Mouse (Mus musculus): ENCODE results near the gene Slc7a11.
"Not testable (repeated sequence)": the region's sequence is repeated elsewhere in the genome, so short reads cannot be mapped to it uniquely, and the experiment has no call there.

Gene Slc7a11

DNA sequence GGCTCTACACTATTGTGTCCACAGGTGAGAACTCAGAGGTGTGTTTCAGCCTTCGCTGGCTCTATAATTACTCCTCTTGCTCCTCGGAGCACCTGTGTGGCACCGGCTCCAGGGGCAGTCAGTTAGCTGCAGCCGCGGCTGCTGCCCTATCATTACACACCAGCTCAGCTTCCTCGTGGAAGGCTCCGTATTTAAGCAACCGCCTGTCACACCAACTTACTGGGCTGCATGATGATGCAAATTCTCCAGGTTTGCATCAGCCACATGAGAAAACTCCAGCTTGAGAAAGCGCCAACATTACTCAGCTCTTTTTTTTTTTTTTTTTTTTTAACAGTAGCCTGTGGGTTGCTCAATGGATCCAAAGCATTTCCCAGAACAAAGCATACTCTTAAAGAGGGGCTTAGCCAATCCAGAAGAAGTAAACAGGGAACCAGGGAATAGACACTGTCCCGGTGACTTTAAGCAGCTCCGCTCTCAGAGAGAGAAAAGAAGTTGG, at the start of gene Slc7a11:
Gene Slc7a11 (minus strand): TSS at position 194 of the 496 bp plus-strand sequence.
- DNase-seq (ENCODE audit: low read depth, low spot score): peak; percentile 64

DNA sequence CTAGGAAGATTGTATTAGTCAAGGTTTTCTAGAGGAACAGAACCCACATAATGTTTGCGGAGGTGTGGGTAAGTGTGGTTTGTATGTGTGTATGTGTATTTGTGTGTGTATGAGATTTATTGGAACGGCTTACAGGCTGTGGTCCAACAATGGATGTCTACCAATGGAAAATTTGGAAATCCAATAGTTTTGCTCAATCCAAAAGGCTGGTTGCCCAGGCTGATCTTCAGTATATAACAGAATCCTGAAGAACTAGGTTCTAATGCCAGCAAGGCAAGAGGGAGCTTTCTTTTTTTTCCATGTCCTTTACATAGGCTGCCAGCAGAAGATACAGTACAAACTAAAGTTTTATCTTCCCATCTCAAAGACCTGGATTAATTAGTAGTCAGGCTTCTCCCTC, 48.3 kb upstream of the Slc7a11 start:
- DNase-seq (ENCODE audit: low read depth, low spot score): no peak

GRCm38 (mm10) chr3:50484076-50484475, 40.7 kb upstream of the Slc7a11 start:
- peak; percentile 47 for DNase-seq (ENCODE audit: low read depth, low spot score)

- DNase-seq (ENCODE audit: low read depth, low spot score): no peak
Measured at GRCm38 (mm10) chr3:50462223-50462622, 18.8 kb upstream of the Slc7a11 start.

DNA sequence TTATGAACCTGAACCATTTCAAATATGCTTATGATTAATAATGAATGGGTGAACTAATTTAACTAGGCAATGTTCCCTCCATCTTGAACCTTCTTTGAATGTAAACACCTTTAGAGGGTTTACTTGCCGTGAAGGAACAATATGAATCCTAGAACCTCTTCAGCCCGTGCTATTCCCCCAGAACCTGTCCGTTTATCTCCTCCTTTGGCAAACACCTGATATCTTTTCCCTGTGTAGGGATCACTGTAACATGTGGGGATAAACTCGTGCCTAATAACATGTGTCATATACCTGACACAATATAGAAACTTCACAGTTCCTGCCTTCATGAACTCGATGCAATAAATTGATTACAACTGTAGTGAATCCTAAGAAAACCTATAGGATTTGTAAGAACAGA, 13.7 kb upstream of the Slc7a11 start:
- no peak for DNase-seq (ENCODE audit: low read depth, low spot score)

DNA sequence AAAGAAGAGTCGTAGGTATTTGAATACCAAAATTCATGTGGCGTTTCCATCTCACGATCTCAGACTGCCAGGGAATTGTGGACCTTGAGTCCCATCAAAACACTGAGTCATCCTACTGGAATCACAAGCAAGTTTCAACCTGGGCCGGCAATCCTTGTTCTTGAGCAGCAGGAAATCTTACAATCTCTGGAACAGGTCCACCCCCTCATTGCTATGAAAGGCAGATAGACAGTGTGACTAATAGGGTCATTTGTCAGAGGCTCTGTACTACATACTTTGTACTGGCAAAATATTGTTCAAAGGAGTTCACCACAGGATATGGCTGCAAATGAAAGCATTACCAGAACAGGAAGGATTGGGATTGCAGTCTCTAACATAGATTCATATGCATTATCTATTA, 13.2 kb upstream of the Slc7a11 start:
- DNase-seq (ENCODE audit: low read depth, low spot score): no peak

DNA sequence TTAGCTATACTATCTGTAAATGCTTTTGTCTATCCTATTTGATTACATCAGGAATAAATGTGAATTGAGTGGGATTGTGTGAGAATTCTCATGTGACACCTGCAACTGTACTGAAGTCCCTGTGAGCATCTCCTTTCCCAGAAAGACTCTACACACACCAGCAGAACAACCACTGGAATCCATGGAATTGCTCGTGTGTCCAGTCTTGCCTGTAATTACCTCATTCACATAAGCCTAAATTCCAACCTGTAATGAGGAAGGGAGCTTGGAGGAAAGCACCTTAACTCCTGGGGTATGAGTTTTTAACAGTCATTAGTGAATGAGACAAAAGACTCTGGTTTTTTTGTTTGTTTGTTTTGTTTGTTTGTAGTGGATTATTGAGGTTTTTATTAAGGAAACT, 12.6 kb upstream of the Slc7a11 start:
- DNase-seq (ENCODE audit: low read depth, low spot score): no peak

- DNase-seq (ENCODE audit: low read depth, low spot score): no peak
Measured at GRCm38 (mm10) chr3:50445050-50445775, 1.8 kb upstream of the Slc7a11 start.

DNA sequence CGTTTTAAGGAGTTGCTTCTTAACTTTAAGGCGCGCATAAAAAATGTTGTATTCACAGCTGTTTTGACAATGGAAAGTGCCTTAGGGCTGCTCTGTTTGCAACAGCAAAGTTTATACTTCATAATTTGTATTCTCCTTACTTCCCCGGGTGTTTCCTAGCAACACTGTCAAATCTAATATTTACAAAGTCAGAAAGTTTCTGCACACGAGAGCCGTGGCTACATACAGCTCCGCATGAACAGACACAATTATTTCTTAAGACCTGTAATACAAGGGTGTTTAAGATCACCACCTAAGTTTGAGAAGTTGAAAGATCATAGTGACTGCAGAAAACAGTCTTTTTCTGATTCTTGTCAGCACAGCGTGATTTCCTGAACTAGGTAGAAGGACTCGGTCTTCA, 528 bp upstream of the Slc7a11 start:
- DNase-seq (ENCODE audit: low read depth, low spot score): no peak

DNA sequence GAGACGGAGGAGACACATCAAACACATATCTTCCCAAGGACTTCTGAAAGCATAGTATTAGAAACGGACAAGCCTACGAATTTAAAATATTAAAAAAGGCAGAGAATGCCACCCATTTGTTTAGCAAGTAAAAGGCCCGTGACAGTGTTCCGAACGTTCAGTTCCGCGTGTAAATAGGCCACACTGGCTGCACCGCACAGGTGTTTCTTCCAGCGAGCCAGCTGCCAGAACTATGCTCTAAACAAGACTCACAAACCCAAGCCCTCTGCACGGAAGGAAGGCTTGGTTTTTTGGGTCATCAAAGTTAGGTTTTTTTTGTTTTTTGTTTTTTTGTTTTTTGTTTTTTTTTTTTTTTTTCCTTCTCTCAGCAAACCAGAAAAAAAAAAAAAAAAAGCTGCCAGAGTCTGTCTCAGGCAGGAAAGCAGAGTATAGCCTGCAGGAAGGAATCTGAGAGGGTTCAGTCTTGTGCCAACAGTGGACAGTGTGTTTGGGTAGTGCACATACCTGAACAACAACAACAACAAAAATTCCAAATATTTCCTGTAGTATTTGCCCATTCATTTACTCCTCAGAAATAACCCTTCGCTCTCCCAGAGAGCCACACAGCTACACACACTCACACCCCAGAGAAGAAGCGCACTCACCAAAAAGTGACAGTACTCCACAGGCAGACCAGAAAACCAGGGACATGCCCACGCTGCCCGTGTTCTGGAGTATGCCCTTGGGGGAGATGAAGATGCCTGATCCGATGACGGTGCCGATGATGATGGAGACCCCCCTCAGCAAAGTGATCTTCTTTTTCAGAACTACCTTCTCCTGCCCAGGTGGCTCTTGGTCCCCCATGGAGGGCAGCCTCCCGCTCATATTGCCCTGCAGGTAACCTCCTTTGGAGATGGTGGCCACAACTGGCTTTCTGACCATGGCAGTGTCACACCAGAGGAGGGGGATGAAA, 797 bp downstream of the Slc7a11 start:
- no peak for DNase-seq (ENCODE audit: low read depth, low spot score)

DNA sequence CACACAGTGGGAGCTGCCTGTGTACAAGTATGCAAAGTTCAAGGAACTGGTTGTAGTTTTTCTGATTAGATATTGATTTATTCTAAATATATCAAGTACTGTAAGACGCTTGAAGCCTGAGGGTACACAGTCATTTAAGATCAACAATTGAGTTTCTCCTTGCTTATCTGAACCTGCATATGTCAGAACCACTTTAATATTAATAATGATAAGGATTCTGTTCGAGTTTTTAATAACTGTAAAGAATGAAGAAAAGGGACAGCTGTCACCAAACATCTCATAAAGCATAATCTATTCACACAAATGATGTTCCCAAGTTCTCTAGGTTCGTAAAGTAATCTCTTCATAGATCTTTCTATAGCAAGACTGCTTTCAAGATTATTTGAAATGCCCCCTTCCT, 2.1 kb downstream of the Slc7a11 start:
- no peak for DNase-seq (ENCODE audit: low read depth, low spot score)

DNA sequence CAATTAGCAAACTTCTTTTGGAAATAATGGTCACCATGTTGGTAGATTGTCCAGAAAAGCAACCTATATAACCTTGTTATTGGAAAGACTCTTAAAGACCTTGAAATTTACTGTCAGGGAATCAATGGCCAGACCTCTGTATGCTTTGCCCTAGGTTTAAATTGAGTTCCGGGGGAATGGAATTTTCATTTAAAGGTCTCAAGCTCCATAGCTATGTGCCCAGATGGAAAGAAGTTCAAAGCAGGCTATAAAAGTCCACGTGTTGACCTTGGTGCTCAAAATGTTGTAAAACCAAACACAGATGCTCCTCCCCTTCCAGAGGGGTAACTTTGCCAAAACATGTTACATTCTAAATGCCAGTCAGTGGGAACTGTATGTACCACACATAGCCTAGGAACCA, 3.0 kb downstream of the Slc7a11 start:
- no peak for DNase-seq (ENCODE audit: low read depth, low spot score)

DNA sequence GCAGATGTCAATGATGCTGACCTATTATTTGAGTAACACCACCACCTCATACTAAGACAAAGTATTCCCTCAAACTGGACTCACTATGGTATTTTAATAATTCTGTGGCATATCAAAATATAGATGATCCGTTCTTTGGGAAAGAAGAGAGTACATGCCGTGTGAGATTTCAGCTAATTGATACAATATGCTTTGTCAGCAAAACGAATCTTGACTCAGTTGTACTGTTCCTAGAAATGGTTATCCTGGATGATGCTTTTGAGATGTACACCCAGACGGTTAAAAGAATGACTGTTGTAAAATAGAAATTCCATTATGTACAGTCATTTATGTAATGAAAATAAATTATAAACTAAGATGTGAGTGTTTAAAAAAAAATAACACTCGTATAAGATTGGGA, 4.0 kb downstream of the Slc7a11 start:
- DNase-seq (ENCODE audit: low read depth, low spot score): no peak

- no peak for DNase-seq (ENCODE audit: low read depth, low spot score)
Measured at GRCm38 (mm10) chr3:50438520-50439253, 4.7 kb downstream of the Slc7a11 start.

DNA sequence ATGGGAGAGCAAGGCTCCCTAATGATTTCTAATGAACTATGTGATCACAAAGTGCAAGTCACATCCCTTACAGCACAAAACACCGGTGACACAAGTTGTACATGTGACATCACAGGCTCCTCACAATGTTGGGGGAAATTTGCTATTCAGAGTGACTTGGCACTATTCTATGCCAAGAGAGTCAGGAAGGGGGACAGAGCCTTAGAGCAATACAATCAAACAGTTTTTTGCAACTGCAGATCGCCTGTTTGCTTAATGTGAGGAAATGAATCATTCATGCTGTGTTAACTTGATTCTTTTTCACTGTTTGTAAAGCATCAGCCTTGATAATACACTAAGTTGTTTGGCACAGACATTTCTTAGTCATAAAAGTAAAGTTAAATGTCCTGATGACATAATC, 5.3 kb downstream of the Slc7a11 start:
- DNase-seq (ENCODE audit: low read depth, low spot score): not testable (repeated sequence)

GRCm38 (mm10) chr3:50436409-50436808, 7.0 kb downstream of the Slc7a11 start:
- not testable (repeated sequence) for DNase-seq (ENCODE audit: low read depth, low spot score)

DNA sequence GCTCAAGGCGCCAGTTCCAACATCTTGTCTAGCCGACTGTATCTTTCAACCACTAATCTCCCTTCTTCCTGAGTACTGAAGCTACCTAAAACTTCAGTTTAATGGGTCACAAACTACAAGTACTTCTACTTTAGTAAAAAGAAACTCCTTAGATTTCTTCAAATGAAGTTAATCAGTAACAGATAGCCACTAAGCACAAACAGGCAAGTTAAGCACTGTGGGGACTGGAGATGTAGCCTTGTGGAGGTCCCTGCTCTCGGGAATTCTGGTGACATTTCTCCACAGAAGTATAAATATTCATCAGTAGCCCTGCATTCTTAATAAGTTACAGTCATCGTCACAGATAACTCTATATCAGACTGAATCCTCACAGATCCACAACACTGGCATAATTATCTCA, 9.6 kb downstream of the Slc7a11 start:
- DNase-seq (ENCODE audit: low read depth, low spot score): no peak

- DNase-seq (ENCODE audit: low read depth, low spot score): no peak
Measured at GRCm38 (mm10) chr3:50430811-50431210, 12.6 kb downstream of the Slc7a11 start.

DNA sequence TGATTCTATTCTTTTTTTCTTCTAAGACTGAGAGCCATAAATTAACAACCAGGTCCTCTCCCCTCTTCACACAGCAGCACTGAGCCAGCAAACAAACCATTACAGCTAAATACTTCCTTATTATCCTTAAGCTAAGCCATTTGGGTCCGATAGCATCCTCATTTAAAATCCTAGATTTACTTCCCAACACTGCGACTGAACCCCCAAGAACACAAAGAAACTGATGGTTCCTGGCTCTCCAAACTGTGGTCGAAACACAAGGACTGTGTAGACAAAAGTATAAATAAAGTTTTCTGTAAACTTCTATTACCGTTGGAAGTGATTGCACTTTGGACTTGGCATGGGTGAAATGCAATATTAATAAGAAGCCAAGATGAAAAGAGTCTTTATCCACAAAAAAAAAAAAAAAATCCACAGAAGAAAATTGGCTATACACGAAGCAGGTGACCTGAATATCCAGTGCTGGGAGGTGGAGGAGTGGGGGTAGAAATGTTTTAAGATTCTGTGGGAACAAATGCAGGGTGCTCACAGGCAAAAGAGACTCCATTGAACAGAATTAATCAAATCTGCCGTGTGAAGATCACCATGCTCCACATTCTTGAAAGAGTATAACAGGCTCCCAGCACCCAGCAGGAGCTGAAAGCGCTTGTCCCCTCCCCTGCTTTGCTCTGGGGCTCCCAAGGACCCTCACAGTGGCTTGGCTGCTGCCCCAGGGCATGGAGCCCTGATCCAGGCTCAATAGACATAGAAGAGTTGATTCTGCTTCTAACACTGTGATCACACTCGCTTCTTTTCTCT, 21.7 kb downstream of the Slc7a11 start:
- DNase-seq (ENCODE audit: low read depth, low spot score): no peak

DNA sequence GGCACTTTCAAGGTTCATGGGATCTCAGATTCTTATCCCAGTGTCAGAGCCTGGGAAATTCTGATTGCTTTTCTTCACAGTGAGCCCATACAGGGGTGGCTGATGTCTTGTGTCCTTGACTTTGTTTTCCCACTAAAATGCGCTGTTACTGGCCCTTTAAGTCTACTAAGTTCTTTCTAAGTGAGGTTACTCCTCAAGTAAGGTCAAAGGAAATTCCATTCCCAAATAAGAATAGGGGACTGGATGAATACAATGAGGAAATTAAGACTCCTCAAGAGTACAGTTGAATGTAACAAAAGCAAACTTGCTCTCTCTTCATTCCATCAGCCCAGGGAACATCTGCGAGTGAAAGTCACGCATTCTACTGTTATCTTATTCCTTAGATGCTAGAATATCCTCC, 24.3 kb downstream of the Slc7a11 start:
- DNase-seq (ENCODE audit: low read depth, low spot score): no peak

- DNase-seq (ENCODE audit: low read depth, low spot score): no peak
Measured at GRCm38 (mm10) chr3:50406771-50407170, 36.6 kb downstream of the Slc7a11 start.
